Mouse (Mus musculus) hindbrain, embryonic 13.5 days (tissue): ENCODE measurements at regions not wholly inside any gene's neighbourhood (a gene's known extent, or its start where the extent isn't known, plus 50 kb on each side); places are given as distances from the start of the nearest gene placed in this dataset.

Experiments
- ATAC-seq: fragments of 200-750 bp; cut with Nextera tagmentation; 2 replicates; pipeline ENCODE4 v1.8.0; 2017; ENCODE audit warnings: moderate TSS enrichment; ENCODE audit not compliant: low FRiP score
- H3K27ac ChIP-seq: fragments of 300-500 bp; sonication (generic); 2 replicates; pipeline ENCODE4 v1.5.1; 2015; ENCODE audit warnings: inconsistent platforms, mild to moderate bottlenecking, moderate library complexity
- H3K27me3 ChIP-seq: fragments of 300-500 bp; sonication (generic); 2 replicates; pipeline ENCODE4 v1.6.1; 2015; ENCODE audit warnings: mild to moderate bottlenecking, inconsistent platforms
- H3K36me3 ChIP-seq: fragments of 300-500 bp; sonication (generic); 2 replicates; pipeline ENCODE4 v1.6.1; 2015; ENCODE audit warnings: mild to moderate bottlenecking, inconsistent platforms
- H3K4me1 ChIP-seq: fragments of 300-500 bp; sonication (generic); replicated peaks from 2 replicates; pipeline ENCODE4 v1.6.1; 2015; ENCODE audit warnings: inconsistent platforms
- H3K4me2 ChIP-seq: fragments of 300-500 bp; sonication (generic); 2 replicates; pipeline ENCODE4 v1.6.1; 2015; ENCODE audit warnings: inconsistent platforms, mild to moderate bottlenecking, moderate library complexity
- H3K4me3 ChIP-seq: fragments of 300-500 bp; sonication (generic); 2 replicates; pipeline ENCODE4 v1.5.1; 2015; ENCODE audit warnings: mild to moderate bottlenecking, inconsistent platforms
- H3K9ac ChIP-seq: fragments of 300-500 bp; sonication (generic); 2 replicates; pipeline ENCODE4 v1.6.1; 2015; ENCODE audit warnings: mild to moderate bottlenecking, inconsistent platforms
- H3K9me3 ChIP-seq: fragments of 300-500 bp; sonication (generic); 2 replicates; pipeline ENCODE4 v1.6.1; 2016; ENCODE audit warnings: inconsistent platforms
- WGBS: fragments of 180-500 bp; shearing (Covaris S2); methylation state at CpG from one replicate; pipeline ENCODE4 v1.1.7; 2015; 5-methylcytosine and 5-hydroxymethylcytosine counted together

DNA sequence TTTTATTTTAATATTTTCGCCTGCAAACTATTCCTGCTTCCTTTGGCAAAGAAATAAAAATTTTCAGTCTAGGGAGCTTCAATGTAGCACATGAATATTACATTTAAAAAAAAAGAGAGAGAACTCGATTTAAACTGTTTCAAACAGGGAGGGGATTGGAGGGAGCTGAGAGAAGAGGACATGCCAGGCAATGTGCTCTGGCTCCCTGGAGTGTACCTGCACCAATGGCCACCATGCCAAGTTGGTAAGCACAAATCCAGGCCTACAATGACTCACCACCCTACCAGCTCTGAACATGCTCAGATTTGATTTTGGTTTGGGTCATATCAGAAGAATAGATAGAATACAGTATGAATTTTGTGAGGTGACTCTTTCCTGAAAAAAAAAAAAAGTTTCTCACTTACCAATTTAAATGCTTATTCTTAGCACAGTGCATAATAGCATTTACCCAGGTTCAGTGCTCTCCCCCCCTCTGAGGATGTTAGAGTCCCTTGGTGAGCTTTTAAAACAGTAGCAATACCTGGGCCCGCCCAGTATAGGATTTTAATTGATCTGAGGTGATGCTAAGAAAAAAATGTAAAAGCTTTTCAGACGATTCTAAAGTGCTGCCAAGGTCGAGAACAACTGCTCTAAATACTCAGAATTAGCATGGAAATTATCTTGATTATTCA is 80.5 kb upstream of the Mdfic start:
- Histone ChIP-seq H3K9me3 (no peaks in the 10 kb centered on the region), H3K4me2 (no peak overlapping the region), H3K4me3 (no peak overlapping the region), H3K27me3 (no peaks in the 10 kb centered on the region), H3K27ac (no peak overlapping the region), H3K36me3 (no peaks in the 10 kb centered on the region), H3K9ac (no peak overlapping the region), H3K4me1 (peaks cover 4% of the 10 kb centered on the region; the same call in 1 of the 2 replicates)
- ATAC-seq: no peak
- WGBS: 18% methylated on average over 5 of the region's 5 CpGs

DNA sequence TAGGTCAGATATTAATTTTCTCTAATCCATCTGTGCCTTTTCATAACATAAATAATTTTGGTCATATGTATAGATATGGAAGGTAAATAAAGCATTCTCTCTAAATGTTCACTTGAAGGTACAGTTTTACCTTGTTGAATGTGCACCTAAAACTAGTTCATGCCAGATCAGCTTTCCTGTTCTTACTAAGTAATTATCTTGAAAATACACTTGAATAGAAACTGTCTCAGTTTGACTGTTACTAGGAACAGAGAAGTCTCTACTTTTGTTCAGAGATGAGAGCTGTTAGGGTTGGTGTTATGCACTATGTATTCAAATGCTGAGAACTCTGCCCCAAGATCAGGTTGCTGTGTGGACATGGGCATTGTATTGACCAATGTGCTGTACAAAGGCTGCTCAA is 76.2 kb upstream of the Mdfic start:
- ATAC-seq: no peak

GRCm38 (mm10) chr6:15647499-15647898 is 73.0 kb upstream of the Mdfic start:
- no peak for ATAC-seq
- 89% methylated on average over 2 of the region's 2 CpGs for WGBS
- no peaks in the 10 kb centered on the region for H3K27me3 ChIP-seq
- H3K4me1 ChIP-seq: no peaks in the 10 kb centered on the region
- H3K36me3 ChIP-seq: no peaks in the 10 kb centered on the region
- H3K4me2 ChIP-seq: no peak overlapping the region
- H3K27ac ChIP-seq: no peak overlapping the region
- H3K9me3 ChIP-seq: no peaks in the 10 kb centered on the region
- no peak overlapping the region for H3K9ac ChIP-seq
- no peak overlapping the region for H3K4me3 ChIP-seq

More for the DNA sequence above, 76.2 kb upstream of the Mdfic start:
- Histone ChIP-seq H3K4me3 (no peak overlapping the region), H3K36me3 (no peaks in the 10 kb centered on the region), H3K4me2 (no peak overlapping the region), H3K9ac (no peak overlapping the region), H3K9me3 (no peaks in the 10 kb centered on the region), H3K4me1 (no peaks in the 10 kb centered on the region; the same call in 1 of the 2 replicates), H3K27me3 (no peaks in the 10 kb centered on the region), H3K27ac (no peak overlapping the region)
